Mouse (Mus musculus): Measurements from ENCODE around the gene Iqck. TPM values are rescaled to one million over a fixed set of nuclear protein-coding genes. Genes with fewer than 3 reads are reported as not detected.

Iqck gene
- polyA plus RNA-seq, 1 experiment from 2014 or later: 0.68 TPM

- Histone ChIP-seq H3K27ac (no peak overlapping the region), H3K27me3 (replicated peaks) (no peaks in the 10 kb centered on the region), H3K4me3 (no peak overlapping the region), H3K36me3 (peaks cover 53% of the 10 kb centered on the region), H3K9ac (no peak overlapping the region), H3K4me1 (peaks cover 11% of the 10 kb centered on the region; the same call in 1 of the 2 replicates), H3K4me2 (no peak overlapping the region), H3K9me3 (replicated peaks) (no peaks in the 10 kb centered on the region)
- WGBS (ENCODE audit: insufficient replicate concordance): 62% methylated on average over 5 of the region's 5 CpGs
- peak; percentile 68; the same call in 1 of the 2 replicates for ATAC-seq
Measured at GRCm38 (mm10) chr7:118827975-118828416, 27.6 kb upstream of the Iqck start.

- peaks cover 95% of the 10 kb centered on the region for H3K36me3 ChIP-seq
- H3K4me3 ChIP-seq: no peak overlapping the region
- no peak overlapping the region for H3K9ac ChIP-seq
- no peaks in the 10 kb centered on the region for H3K27me3 ChIP-seq (replicated peaks)
- no peaks in the 10 kb centered on the region for H3K9me3 ChIP-seq (replicated peaks)
- WGBS (ENCODE audit: insufficient replicate concordance): 76% methylated on average over 5 of the region's 5 CpGs
- H3K4me2 ChIP-seq: no peak overlapping the region
- no peak overlapping the region for H3K27ac ChIP-seq
- H3K4me1 ChIP-seq: 0 out of 2 replicates have a peak, but pooled peaks cover 6% of the 10 kb centered on the region
- no peak for ATAC-seq
Measured at GRCm38 (mm10) chr7:118837901-118838300, 17.7 kb upstream of the Iqck start.

DNA sequence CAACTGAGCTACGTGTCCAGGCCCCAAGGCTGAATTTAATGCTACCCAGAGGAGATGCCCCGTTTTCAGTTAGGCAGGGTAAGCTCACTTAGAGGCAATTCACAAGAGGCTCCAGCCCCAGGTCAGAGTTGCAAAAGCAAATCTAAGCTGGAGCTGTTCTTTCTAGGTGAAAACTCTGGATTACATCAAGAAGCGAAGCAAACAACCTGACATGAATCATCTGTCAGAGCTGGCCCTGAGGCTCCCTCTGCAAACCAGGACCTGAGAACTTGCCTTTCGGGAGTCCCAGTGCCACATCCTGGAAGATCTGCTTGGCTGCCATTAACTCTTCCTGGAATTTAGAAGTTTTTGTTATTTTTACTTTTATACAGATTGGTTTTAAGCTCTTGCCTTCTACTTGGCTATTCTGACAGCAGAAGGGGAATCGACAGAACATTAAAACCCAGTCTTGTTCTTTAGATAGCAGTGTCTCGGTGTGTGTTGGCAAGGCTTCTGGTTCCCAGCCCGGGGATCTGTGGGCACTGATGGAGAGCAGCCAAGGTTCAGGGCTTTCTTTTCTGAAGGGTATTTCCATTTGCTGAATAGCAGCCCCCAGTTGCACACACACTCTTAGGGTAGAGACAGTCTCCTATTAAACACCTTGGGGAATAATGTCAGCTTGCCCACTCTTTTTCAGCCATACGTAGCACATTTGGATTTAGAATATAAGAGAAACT lies 14.4 kb upstream of the Iqck start:
- Histone ChIP-seq H3K4me3 (no peak overlapping the region), H3K27me3 (replicated peaks) (no peaks in the 10 kb centered on the region), H3K9ac (no peak overlapping the region), H3K4me2 (no peak overlapping the region), H3K4me1 (0 out of 2 replicates have a peak, but pooled peaks cover 11% of the 10 kb centered on the region), H3K27ac (no peak overlapping the region), H3K9me3 (replicated peaks) (no peaks in the 10 kb centered on the region), H3K36me3 (peaks cover 97% of the 10 kb centered on the region)
- ATAC-seq: no peak
- 76% methylated on average over 8 of the region's 8 CpGs for WGBS (ENCODE audit: insufficient replicate concordance)

DNA sequence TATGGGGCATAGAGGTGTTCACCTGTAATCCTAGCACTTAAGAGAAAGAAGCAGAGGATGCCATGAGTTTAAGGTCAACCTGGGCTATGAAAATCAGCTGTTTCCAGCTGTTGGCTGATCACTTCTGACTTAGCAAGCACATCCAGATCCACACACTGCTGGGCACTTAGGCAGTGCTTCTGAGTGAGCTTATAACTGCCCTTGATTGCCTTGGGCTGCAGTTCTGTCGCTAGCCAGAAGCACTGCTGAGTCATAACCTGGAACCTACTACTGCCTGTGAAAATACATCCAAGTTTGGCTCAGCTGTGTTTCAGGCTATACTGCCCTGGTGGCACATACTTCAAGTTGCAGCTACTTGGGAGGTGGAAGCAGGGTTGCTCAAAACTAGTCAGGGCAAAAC lies 13.8 kb upstream of the Iqck start:
- H3K27ac ChIP-seq: no peak overlapping the region
- peaks cover 97% of the 10 kb centered on the region for H3K36me3 ChIP-seq
- WGBS (ENCODE audit: insufficient replicate concordance): 42% methylated on average over 1 of the region's 1 CpGs
- 0 out of 2 replicates have a peak, but pooled peaks cover 7% of the 10 kb centered on the region for H3K4me1 ChIP-seq
- ATAC-seq: no peak
- no peak overlapping the region for H3K9ac ChIP-seq
- H3K4me3 ChIP-seq: no peak overlapping the region
- H3K4me2 ChIP-seq: no peak overlapping the region
- no peaks in the 10 kb centered on the region for H3K27me3 ChIP-seq (replicated peaks)
- no peaks in the 10 kb centered on the region for H3K9me3 ChIP-seq (replicated peaks)

GRCm38 (mm10) chr7:118842938-118843337 lies 12.6 kb upstream of the Iqck start:
- WGBS (ENCODE audit: insufficient replicate concordance): 73% methylated on average over 4 of the region's 4 CpGs
- Histone ChIP-seq H3K9ac (no peak overlapping the region), H3K4me2 (no peak overlapping the region), H3K36me3 (peaks cover 98% of the 10 kb centered on the region), H3K4me1 (0 out of 2 replicates have a peak, but pooled peaks cover 7% of the 10 kb centered on the region), H3K4me3 (no peak overlapping the region), H3K27ac (no peak overlapping the region), H3K9me3 (replicated peaks) (no peaks in the 10 kb centered on the region), H3K27me3 (replicated peaks) (no peaks in the 10 kb centered on the region)
- no peak for ATAC-seq

DNA sequence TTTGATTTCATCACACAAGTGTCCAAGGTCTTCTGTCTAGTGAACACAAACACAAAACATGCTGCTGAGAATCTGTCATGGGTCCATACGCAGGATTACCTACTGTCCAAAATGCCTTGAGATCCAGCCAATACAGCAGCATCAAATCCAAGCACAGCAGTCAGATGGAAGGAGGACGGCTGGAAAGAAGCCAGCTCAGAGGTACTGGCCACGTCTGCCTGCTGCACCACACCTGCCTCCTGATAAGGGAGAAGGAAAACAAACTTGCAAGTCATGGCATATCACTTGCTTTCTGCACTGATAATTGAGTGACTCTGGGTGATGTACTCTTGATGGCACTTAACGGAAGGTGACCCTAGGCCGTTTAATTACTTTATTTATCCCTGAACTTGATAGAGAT lies 10.4 kb upstream of the Iqck start:
- H3K27me3 ChIP-seq (replicated peaks): no peaks in the 10 kb centered on the region
- no peak overlapping the region for H3K9ac ChIP-seq
- 56% methylated on average over 5 of the region's 5 CpGs for WGBS (ENCODE audit: insufficient replicate concordance)
- H3K4me2 ChIP-seq: no peak overlapping the region
- no peak for ATAC-seq
- peaks cover 99% of the 10 kb centered on the region for H3K36me3 ChIP-seq
- peaks cover 15% of the 10 kb centered on the region for H3K4me1 ChIP-seq
- no peak overlapping the region for H3K27ac ChIP-seq
- H3K4me3 ChIP-seq: no peak overlapping the region
- no peaks in the 10 kb centered on the region for H3K9me3 ChIP-seq (replicated peaks)

- no peak overlapping the region for H3K4me3 ChIP-seq
Measured at GRCm38 (mm10) chr7:118846329-118846728, 9.2 kb upstream of the Iqck start.

GRCm38 (mm10) chr7:118848796-118849195 lies 6.8 kb upstream of the Iqck start:
- no peak overlapping the region for H3K27ac ChIP-seq
- WGBS (ENCODE audit: insufficient replicate concordance): 78% methylated on average over 10 of the region's 10 CpGs
- no peak for ATAC-seq

More at GRCm38 (mm10) chr7:118846329-118846728, 9.2 kb upstream of the Iqck start:
- Histone ChIP-seq H3K4me2 (no peak overlapping the region), H3K27ac (no peak overlapping the region), H3K27me3 (replicated peaks) (no peaks in the 10 kb centered on the region), H3K36me3 (peaks cover 100% of the 10 kb centered on the region), H3K4me1 (peaks cover 25% of the 10 kb centered on the region), H3K9me3 (replicated peaks) (no peaks in the 10 kb centered on the region), H3K9ac (no peak overlapping the region)
- ATAC-seq: no peak
- 75% methylated on average over 4 of the region's 4 CpGs for WGBS (ENCODE audit: insufficient replicate concordance)

GRCm38 (mm10) chr7:118849543-118850250 lies 5.9 kb upstream of the Iqck start:
- Histone ChIP-seq H3K27ac (0 out of 2 replicates have a peak overlapping the region, but pooled peaks have one; percentile 24), H3K9me3 (replicated peaks) (no peaks in the 10 kb centered on the region), H3K27me3 (replicated peaks) (no peaks in the 10 kb centered on the region), H3K9ac (no peak overlapping the region), H3K4me3 (no peak overlapping the region), H3K36me3 (peaks cover 87% of the 10 kb centered on the region), H3K4me1 (peaks cover 44% of the 10 kb centered on the region), H3K4me2 (no peak overlapping the region)
- WGBS (ENCODE audit: insufficient replicate concordance): 57% methylated on average over 5 of the region's 5 CpGs
- 0 out of 2 replicates have a peak, but pooled peaks have one; percentile 36 for ATAC-seq

More at GRCm38 (mm10) chr7:118848796-118849195, 6.8 kb upstream of the Iqck start:
- Histone ChIP-seq H3K4me2 (no peak overlapping the region), H3K4me1 (peaks cover 36% of the 10 kb centered on the region), H3K9ac (no peak overlapping the region), H3K9me3 (replicated peaks) (no peaks in the 10 kb centered on the region), H3K36me3 (peaks cover 96% of the 10 kb centered on the region), H3K4me3 (no peak overlapping the region), H3K27me3 (replicated peaks) (no peaks in the 10 kb centered on the region)

DNA sequence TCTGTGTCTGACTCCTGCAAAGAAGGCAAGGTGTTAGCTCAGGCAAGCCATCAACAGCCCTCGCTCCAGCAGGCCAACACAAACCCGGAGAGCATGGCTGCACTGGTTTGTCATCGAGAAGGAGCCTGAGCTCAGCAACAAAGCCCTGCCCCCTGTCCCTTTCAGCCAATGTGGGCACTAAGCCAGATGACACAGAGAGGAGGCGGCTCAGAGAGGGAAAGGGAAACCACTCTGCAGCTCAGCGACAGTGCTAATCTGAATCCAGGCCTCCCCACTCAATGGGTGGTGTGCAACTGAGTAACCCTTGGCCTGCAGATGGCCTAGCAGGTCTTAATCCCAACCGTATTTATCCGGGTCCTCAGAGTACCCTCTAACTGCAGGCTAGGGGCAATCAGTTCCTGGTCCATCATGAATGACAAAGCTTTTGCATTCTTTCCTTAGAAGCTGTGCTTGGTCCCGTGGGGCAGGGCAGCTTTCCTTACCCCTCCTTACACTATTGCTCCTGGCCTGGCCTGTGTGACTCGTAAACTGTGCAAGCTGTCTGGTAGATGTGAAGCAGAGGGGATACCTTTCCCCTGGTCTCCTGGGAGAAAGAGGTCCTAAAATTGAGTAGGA lies 4.8 kb upstream of the Iqck start:
- no peaks in the 10 kb centered on the region for H3K9me3 ChIP-seq (replicated peaks)
- WGBS (ENCODE audit: insufficient replicate concordance): 82% methylated on average over 9 of the region's 9 CpGs
- no peak for ATAC-seq
- H3K36me3 ChIP-seq: peaks cover 77% of the 10 kb centered on the region
- H3K4me2 ChIP-seq: no peak overlapping the region
- no peak overlapping the region for H3K27ac ChIP-seq
- peaks cover 40% of the 10 kb centered on the region for H3K4me1 ChIP-seq
- peak overlapping the region; percentile 22 for H3K9ac ChIP-seq
- H3K4me3 ChIP-seq: no peak overlapping the region
- no peaks in the 10 kb centered on the region for H3K27me3 ChIP-seq (replicated peaks)

- no peak overlapping the region for H3K4me3 ChIP-seq
- no peak overlapping the region for H3K4me2 ChIP-seq
- no peaks in the 10 kb centered on the region for H3K9me3 ChIP-seq (replicated peaks)
- no peak overlapping the region for H3K9ac ChIP-seq
- 83% methylated on average over 7 of the region's 7 CpGs for WGBS (ENCODE audit: insufficient replicate concordance)
- H3K4me1 ChIP-seq: peaks cover 47% of the 10 kb centered on the region
- no peaks in the 10 kb centered on the region for H3K27me3 ChIP-seq (replicated peaks)
- no peak for ATAC-seq
- no peak overlapping the region for H3K27ac ChIP-seq
- H3K36me3 ChIP-seq: peaks cover 69% of the 10 kb centered on the region
Measured at GRCm38 (mm10) chr7:118851571-118851970, 4.0 kb upstream of the Iqck start.

- Histone ChIP-seq H3K9me3 (replicated peaks) (no peaks in the 10 kb centered on the region), H3K4me1 (peaks cover 50% of the 10 kb centered on the region), H3K4me3 (no peak overlapping the region), H3K27me3 (replicated peaks) (no peaks in the 10 kb centered on the region), H3K4me2 (no peak overlapping the region), H3K9ac (no peak overlapping the region), H3K27ac (no peak overlapping the region), H3K36me3 (peaks cover 58% of the 10 kb centered on the region)
- no peak for ATAC-seq
- WGBS (ENCODE audit: insufficient replicate concordance): 81% methylated on average over 4 of the region's 4 CpGs
Measured at GRCm38 (mm10) chr7:118852611-118853010, 2.9 kb upstream of the Iqck start.
